Mouse (Mus musculus) frontal cortex, postnatal 25 days (tissue): Measurements from ENCODE around the gene Ccdc69.

Experiments
- DNase-seq, 2 experiments: peaks; one replicate each; pipeline ENCODE4 v3.0.0; 2022; ENCODE audit warnings: low spot score in 2 of 2

Ccdc69 gene

DNA sequence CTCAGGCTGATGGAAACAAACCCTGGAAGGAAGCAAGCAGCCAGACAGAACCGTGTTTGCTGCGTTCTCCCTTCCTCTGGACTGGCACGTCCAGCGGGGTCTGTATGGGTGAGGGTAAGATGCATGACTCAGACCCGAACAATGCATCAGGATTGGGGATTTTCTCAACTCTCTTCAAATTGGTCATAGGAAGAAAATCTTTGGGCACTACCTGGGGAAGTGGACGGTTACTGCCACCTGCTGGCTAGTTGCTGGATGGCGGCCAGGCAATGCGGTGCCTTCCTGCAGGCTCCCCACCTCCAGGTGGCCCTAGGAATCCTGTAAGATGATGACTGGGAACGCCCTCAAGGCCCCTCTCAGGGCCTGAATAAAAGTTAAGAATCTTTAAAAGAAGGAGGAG lies 38.3 kb downstream of the Ccdc69 start:
- peak; percentile 67 to 74 for DNase-seq

DNA sequence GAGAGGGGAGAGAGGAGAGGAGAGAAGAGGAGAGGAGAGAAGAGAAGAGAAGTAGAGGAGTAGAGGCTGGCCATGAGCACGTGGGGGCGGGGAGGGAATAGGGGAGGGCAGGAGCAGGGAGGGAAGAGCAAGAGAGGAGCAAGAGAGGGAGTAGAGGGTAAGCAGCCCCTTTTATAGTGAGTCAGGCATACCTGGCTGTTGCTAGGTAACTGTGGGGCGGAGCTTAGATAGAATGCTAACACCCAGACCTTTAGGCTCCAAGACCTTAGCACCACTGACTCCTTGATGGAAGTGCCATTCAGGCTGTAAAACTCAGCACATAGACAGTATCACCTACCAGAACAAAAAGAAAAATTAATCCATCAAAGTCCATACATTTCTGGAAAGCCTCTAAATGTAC lies 41.3 kb downstream of the Ccdc69 start:
- DNase-seq, result no peak

DNA sequence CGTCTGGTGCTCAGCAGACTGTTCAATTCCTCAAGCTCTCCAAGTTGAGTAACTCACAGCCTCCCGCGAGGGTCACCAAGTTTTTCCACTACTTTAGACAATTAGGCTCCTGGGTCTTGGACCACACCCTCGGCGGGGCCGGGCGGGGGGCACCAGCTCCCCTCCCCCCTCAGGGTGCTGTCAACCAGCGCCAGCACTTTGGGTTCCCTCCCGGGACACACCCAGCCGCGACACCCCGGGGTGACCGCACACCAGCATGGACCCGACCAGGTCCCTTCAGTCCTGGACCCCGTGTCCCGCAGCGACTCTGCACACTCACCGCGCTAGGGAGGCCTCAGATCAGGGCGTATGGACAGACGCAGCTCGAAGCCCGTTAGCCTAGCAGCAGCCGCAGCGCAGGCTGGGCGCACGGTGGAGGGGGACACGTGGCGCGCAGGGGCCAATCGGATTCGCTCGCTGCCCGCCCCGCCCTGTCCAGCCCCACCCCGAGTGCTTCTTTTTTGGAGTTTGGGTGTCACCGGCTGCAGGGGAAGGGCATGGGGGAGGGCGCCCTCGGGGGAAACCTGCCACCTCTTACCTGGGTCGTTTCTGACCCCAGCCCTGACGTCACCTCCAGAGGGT lies 44.8 kb downstream of the Ccdc69 start, which contains the start of gene Anxa6:
TSS of gene Anxa6 (minus strand) at position 406 of the 621 bp plus-strand sequence.
- DNase-seq, result peak; percentile 55 to 66

DNA sequence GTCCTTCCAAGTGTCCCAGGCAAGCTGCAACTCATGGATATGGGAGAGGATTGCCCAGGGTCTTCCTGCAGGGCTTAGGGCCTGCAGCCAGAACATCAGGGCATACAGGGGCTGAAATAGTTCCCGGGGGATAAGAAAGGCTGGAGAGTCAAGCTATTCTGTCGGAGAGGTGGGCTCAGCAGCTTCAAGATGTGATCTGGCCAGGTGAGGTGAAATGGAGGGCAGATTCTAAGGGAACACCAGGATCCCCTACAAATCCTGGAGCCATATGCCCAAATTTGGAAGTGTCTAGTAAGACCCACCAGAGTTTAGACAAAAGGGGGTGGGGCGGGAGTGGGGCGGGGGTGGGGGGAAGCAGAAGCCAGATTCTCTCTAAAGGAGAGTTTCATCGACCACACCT lies 45.6 kb downstream of the Ccdc69 start:
- no peak for DNase-seq

DNA sequence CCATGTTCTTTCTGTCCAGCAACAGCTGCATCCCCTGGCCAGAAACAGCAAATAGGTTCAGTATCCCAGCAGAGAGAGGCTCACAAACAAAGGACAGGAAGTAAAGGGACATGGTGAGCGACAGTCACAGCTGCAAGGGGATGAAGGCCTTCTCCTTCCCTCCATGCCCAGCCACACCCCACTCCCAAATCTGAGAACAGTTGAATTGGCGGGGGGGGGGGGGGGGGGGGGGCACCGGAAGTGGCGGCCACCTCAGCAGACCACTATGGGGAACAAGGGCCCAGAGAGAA lies 46.0 kb downstream of the Ccdc69 start:
- DNase-seq, result no peak

DNA sequence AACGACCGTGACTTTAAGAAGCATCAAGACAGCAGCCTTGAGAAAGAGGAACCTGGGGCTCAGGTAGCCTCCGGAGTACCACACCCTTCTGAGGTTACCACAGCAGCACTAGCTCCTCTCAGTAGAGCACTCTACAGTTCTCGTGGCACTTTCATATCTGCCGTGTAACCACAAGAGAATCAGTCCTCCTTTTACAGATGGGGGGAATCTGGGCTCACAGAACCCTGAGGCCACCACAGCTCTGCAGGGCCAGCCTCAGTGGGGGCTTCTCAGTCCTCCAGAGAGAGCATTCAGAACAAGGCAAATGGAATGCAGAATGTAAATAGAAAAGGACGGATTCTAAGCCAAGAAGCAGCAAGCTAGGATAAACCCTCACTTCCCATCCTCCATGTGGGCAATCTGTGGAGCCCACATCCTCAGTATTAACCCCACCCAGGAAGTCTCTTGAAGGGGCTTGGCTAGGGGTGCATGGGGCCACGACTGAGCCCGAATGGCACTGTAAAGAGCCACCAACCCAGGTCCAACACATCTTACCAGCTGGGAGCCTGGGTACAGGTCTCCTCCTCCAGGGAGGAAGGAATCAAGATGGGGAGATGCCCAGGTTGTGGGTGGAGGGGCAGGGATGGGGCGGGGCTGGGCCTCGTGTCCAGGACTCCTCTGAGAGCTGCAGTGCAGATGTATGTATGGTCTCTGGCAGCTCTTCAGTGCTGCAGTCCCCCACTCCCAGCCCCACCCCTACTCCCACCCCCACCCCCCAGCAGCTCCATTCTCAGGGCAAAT lies 46.5 kb downstream of the Ccdc69 start:
- no peak for DNase-seq

DNA sequence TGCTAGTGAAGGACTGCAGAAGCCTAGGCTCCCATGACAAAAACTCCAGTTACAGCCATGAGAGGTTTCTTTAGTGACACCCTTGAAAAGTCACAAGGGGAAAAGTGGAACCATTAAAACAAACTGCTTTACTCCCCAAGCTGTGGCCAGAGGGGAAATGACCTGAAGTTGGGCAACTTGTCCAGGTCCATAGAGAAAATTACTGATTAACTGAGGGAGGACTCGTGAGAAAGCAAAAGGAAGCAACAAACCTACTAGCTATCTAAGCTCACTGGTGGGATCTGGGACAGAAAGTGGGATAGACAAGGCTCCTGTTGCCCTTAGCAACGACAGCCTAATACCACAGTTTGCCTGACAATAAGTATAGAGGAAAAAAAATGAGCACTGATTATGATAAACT lies 49.4 kb downstream of the Ccdc69 start:
- DNase-seq, result no peak

DNA sequence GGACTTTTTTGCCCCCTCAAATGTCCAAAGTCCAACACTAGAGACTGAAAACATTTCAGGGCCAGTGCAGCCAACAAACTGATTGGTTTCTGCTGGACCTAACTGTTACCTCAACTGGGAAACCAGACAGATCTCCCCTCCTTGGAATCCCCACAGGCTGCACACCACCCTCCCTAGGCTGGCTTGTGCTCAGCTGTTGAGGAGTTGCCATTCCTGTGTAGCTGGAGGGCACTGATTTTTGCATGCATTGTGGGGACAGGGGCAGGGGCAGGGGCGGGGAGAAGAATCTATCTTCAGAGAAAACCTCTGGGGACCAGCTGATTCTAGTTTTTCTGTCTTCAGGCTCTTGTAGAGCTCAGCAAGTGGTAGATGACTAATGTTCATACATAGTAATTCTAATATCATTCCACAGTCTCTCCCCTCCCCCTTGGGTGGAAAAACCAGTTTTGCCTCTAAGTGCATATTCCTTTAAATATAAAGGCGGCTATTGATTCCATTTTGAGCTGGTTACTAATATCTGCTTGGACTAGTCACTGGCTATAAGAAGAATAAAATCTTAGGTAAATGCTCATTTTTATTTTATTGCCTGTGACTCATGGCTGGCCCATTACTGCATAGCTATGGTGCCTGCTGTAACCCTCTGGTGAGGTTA lies 50.6 kb downstream of the Ccdc69 start:
- no peak for DNase-seq

DNA sequence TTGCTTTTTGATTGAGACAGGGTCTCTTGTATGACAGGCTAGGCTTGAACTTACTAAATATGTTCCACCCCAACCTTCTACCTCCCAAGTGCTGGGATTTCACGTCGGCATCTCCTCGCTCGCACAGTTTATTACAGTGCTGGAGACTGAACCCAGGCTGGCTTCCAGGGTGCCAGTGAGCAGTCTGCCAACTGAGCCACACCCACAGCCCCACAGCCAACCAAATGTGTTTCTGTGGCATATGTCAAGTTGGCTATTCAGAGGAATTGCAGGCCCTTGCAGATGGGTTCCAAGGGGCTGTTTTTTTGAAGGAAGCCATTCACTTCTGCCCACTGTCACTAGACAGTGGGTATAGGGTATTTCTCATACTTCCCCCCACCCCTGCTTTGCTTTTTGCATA lies 52.0 kb downstream of the Ccdc69 start:
- DNase-seq, result no peak

DNA sequence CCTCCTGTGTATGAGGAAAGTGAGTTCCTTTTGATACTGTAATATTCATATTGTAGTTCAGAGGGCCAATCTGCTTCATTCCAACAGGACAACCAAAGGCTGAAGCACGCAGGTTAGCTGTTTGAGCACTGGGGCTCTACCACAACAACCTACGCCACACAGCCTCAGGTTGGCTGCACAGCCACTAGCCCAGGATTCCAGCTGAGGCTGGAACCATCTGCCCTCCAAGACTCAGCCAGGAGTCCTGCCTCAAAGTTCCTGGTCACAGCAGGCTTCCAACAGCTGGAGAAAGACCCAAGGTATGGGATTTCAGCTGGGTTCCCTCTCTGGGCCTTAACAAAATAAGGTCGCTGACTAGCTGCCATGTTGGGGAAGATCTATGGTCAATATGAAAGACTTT lies 54.3 kb downstream of the Ccdc69 start:
- DNase-seq, result no peak

DNA sequence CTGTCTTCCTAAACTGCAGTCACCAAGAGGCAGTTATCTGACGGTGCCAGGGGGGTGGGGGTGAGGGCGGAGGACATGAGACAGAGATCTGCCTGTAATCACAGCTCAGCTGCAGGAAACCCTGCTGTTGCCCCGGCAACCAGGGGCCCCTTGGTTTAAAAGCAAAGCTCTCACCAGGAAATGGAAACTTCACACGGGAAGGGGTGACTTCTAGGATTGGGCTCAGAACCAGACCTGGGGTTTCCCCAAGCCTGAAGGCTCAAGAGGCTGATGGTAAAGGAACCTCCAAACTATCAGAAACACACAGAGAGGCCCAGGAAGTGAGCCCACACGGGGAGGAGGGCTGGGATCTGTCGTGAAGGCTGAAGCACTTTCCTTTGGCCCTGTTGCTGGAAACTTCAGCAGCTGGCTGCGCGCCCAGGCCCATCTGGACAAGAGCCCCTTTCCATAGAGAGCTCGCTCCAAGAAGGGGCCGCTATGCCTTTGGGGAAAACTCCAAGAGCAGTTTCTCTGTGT lies 54.8 kb downstream of the Ccdc69 start:
- DNase-seq, result peak; percentile 55 to 57

DNA sequence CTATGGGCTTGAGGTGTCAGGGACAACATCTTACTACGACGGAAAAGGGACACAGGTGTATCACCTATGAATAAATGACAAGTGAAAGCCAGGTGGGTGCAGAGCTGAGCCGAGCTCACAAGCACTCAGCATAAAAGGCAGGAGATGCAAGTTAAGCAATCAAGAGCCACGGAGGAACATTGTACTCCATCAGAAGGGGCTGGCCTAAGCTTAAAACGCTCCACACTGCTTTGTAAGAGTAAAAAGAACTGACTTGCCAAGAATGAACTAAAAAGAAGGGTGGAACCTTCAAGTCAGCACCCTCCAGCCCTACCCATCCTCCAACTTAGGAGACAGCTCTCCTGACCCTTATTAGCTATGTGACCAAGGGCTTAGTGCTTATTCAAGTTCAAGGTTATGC lies 55.4 kb downstream of the Ccdc69 start:
- no peak for DNase-seq

DNA sequence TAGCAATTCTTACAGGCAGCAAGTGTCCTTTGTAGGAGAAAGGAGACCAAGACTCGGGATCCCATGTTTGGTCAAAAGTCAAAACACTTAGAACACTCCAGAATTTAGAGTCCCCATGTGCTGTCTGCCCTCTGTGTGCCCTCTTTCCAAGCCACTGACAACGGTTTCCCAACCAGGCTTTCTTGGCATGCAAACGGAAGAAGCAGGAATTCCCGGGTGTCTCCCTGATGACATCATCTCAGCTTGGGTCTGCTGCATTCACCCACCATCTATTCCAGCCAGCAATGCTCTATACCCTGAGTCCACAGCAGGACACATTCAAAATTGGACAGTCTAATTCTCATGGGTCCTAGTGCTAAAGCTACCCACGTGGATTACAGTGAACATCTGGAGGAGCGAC lies 56.1 kb downstream of the Ccdc69 start:
- no peak for DNase-seq

DNA sequence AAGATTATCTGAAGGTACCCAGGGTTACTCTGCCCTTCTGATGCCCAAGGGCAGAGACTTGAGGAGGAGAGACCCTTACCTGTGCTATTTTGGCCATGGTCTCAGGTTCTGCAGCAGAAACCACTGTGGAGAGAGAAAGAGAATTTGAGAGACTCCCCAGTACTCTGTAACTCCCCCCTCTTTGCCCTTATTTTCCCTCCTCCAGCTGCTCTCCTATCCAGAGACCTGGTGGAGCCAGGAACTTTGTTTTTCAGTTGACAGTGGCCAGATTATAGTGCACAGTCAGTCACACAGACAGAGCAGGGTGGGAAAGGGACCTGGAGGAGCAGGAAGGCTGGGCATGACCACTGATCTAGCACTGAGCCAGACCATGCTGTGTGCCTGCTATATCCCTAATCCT lies 56.5 kb downstream of the Ccdc69 start:
- no peak for DNase-seq

DNA sequence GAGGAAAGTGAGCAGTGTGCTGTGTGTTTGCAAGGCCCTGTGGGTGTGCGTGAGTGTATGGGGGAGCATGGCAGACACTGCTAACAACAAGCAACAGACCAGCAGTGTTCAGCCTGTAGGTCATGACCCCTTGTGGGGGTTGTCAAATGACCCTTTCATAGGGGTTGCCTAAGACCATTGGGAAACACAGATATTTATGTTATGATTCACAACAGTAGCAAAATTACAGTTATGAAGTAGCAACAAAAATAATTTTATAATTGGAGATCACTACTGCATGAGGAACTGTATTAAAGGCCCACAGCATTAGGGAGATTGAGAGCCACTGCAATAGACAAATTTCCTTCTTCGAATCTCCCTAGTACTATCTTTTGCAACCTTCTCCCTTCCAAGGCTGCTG lies 58.2 kb downstream of the Ccdc69 start:
- no peak for DNase-seq

DNA sequence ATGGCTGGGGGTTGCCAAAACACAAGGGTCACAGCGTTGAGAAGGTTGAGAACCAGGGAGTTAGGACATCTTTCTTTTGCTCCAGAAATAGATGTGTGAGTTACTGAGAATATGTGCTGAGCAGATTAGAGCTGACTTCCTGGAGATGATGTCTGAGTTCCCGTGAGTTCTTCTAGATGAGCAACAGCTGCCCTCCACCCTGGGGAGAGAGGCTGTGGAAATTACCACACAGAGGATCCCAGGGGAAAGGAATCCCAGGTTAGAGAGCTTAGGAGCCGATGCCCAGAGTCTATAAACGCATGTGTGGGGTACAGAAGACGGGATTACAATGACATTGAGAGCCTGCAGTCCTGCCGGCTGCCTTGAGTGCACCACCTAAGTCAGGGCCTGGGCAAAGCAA lies 59.9 kb downstream of the Ccdc69 start:
- no peak for DNase-seq

DNA sequence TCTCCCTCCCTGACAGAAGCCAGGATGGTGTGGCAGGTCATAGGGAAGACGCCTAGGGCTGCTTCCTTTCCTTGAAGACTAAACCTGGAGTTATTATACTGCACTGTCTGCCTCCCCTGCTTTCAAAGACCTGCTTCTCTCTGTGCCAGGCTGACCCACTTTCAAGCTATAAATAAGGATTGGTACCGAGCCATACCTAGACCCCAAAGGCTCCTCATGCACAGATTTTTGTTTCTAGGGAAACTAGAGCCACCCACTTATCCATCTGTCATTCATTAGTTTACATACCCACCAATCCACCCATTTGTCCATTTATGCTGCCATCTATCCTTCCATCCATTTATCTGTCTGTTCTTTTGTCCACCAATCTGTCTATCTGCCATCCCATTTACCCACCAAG lies 60.7 kb downstream of the Ccdc69 start:
- no peak for DNase-seq

DNA sequence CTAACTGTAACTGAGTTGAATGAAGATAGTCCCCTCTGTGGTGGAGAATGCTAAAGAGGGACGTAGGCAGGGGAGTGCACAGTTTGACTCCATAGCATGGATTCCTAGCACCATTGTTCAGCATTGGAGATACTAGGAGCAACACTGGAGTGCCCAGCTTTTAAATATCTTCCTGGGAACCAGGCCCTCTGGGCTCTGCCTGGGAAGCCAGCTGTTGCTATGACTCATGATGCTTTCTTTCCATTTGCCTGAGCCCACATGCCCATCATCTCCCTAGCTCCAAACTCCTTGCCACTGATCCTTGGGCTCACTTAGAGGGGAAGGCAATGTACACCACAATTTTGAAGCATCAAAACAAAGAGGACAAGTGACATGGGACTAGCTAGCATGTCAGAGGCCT lies 61.2 kb downstream of the Ccdc69 start:
- DNase-seq, result no peak

DNA sequence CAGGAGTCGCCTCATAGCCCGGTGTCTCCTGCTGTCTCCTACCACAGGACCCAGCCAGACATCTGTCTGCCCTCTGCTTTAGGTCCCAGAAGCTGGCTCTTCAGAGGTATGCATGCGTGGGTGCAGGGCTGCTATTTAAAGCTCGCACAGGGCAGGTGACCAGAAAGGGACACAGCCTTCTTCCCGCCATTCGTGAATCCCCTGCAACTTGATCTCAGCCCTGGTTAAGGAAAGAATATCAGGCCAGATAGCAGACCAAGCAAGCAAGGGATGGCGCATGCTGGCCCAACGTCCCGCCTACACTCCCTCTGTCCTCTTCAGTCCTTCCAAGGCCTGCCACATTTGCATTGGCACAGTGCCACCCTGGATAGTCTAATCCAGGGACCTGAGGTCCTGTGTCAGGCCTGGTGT lies 62.1 kb downstream of the Ccdc69 start:
- DNase-seq, result no peak

DNA sequence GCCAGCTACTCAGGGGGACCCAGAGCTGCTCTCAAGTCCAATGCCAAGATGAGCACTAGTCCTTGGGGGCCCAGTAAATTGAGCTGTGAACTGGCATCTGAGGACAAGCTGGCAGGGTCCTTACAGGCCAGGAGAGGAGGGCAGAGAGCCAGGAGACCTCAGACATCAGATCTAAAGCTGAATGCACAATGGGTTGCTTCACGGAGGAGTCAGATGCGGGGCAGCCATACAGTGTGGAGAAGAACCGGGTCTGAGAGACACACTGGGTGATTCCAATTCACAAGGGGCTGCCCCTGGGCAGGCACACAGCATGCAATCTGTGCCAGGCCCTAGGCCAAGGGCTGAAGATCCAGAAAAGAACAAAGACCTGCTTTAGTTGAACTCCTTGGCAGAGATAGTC lies 62.7 kb downstream of the Ccdc69 start:
- no peak for DNase-seq

DNA sequence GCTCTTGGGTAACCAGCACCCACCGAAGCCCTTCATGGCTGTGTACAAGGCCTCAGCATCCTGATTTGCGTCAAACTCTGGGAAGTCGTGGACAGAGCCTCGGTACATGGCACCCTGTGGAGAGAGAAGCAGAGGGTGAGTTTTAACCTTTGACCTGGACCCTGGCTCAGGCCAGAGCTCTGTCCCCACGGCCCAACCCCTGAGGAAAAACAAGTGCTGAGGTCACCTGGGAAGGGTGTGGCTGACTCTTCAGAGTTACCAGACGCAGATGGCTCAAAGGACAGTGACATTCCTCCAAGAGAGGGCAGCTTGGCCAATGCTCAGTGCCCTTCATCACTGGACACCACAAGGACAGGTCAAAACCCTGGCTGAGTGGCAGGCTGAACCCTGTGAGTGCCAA lies 64.1 kb downstream of the Ccdc69 start:
- no peak for DNase-seq

DNA sequence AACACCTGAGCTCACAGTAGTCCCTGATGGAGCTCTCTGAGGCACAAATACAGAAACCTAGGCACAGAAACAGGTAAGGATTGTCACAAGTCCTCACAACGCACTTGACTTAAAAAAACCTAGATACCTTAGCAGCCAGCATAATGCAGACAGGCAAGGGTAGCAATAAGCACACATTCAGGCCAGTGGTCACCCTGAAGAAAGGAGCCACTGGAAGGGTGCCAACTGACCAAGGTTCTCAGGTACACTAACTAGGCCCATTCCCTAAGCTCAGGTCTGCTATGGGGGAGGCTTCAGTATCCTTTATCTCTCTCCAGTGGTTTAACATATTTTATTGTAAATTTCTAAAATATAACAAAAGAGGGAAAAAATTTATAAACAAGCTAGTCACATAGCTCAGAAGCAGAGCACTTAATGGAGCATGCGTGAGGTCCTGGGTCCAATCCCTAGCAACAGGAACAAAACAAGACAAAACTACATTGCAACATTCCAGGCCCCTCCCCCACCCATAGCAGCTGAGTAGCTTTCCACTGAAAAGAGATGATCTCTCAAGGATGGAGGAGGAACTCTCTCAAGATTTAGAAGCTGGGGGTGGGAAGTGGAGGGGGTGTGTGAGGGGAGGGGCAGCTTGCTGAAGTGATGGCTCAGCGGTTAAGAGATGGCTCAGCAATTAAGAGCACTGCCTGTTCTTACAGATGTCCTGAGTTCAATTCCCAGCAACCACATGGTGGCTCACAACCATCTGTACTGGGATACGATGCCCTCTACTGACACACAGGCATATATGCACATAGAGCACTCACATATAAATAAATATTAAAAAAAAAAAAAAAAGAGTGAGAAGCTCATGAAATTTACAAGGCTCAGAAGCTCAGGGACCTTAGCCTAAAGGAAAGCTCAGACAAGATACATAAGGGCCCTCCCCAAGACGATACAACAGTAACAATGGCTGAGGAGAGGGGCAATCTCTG lies 65.1 kb downstream of the Ccdc69 start:
- no peak for DNase-seq
